Mouse (Mus musculus): ENCODE measurements at regions not wholly inside any gene's neighbourhood (a gene's known extent, or its start where the extent isn't known, plus 50 kb on each side); places are given as distances from the start of the nearest gene placed in this dataset.
A peak's percentile ranks its signal among the peaks of the same experiment; 100 is the strongest.
"Not testable (repeated sequence)": the region's sequence is repeated elsewhere in the genome, so short reads cannot be mapped to it uniquely, and the experiment has no call there.

DNA sequence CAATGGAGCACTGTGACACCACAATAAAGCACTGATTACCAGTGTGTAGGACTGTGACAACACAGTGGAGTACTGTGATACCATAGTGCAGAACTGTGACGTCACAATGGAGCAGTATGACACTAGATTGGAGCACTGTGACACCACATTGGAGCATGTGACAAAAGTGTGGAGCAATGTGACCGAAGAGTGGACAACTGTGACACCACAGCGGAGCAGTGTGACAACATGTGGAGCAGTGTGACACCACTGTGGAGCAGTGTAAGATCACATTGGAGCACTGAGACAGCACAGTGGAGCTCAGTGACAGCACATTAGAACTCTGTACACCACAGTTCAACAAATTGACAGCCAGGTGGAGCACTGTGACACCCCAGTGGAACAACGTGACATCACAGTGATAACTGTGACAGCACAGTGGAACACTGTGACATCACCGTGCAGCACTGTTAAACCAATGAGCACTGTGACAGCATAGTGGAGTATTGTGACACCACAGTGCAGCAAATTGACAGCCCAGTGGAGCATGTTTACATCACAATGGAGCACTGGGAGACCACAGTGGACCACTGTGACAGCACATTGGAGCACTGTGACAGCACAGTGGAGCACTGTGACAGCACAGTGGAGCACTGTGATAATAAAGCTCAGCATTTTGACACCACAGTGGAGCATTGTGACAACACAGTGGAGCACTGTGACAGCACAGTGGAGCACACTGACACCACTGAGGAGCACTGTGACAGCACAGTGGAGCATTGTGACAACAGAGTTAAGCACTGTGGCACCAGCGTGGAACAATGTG lies 85.8 kb upstream of the Vmn1r2 start:
- DNase-seq: peak in 1 of 2 experiments; percentile 2

DNA sequence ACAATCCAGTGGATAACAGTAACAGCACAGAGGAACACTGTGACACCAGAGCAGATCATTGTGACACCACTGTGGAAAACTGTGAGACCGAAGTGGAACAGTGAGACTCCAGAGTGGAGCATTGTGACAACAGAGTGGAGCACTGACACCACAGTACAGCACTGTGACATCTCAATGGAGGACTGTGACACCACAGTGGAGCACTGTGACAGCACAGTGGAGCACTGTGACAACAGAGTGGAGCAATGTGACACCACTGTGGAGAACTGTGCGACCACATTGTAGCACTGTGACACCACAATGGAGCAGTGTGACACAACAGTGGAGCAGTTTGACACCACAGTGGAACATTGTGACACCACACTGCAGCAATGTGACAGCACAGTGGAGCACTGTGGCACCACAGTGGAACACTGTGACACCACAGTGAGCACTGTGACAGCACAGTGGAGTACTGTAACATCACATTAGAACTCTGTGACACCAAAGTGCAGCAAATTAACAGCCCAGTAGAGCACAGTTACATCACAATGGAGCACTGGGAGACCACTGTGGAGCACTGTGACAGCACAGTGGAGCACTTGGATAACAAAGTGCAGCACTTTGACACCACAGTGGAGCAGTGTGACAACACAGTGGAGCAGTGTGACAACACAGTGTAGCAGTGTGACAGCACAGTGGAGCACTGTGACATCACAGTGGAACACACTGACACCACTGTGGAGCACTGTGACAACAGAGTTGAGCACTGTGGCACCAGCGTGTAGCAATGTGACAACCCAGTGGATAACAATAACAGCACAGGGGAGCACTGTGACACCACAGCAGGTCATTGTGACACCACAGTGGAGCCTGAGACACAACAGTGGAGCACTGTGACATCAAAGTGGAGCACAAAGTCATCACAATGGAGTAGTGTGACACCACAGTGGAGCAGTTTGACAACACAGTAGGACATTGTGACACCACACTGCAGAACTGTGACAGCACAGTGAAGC lies 84.9 kb upstream of the Vmn1r2 start:
- DNase-seq: peak in 1 of 2 experiments; percentile 1

DNA sequence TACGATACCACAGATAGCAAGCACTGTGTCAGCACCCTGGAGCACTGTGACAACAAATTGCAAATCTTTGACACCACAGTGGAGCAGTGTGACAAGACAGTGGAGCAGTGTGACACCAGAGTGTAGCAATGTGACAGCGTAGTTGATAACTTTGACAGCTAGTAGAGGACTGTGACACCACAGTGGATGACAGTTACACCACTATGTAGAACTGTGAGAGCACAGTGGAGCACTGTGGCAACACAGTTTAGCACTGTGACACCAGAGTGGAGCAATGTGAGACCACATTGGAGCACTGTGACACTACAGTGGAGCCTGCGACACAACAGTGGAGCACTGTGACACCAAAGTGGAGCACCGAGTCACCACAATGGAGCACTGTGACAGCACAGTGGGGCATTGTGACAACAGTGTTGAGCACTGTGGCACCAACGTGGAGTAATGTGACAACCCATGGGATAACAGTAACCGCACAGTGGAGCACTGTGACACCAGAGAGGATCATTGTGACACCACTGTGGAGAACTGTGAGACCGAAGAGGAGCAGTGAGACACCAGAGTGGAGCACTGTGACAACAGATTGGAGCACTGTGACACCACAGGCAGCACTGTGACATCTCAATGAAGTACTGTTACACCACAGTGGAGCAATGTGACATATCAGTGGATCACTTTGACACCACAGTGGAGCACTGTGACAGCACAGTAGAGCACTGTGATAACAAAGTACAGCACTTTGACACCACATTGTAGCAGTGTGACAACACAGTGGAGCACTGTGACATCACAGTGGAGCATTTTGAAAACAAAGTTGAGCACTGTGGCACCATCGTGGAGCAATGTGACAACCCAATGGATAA lies 83.7 kb upstream of the Vmn1r2 start:
- DNase-seq: peak in 1 of 2 experiments; percentile 3

DNA sequence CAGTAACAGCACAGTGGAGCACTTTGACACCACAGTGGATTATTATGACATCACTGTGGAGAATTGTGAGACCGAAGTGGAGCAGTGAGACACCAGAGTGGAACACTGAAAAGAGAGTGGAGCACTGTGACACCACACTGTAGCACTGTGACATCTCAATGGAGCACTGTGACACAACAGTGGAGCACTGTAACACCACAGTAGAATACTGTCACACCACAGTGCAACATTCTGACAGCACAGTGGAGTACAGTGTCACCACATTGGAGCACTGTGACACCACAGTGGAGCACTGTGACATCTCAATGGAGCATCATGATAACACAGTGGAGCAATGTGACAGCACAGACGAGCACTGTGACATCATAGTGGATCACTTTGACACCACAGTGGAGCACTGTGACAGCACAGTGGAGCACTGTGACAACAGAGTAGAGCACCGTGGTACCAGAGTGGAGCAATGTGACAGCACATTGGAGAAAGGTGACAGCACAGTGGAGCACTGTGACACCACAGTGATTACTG lies 83.0 kb upstream of the Vmn1r2 start:
- DNase-seq: no peak

DNA sequence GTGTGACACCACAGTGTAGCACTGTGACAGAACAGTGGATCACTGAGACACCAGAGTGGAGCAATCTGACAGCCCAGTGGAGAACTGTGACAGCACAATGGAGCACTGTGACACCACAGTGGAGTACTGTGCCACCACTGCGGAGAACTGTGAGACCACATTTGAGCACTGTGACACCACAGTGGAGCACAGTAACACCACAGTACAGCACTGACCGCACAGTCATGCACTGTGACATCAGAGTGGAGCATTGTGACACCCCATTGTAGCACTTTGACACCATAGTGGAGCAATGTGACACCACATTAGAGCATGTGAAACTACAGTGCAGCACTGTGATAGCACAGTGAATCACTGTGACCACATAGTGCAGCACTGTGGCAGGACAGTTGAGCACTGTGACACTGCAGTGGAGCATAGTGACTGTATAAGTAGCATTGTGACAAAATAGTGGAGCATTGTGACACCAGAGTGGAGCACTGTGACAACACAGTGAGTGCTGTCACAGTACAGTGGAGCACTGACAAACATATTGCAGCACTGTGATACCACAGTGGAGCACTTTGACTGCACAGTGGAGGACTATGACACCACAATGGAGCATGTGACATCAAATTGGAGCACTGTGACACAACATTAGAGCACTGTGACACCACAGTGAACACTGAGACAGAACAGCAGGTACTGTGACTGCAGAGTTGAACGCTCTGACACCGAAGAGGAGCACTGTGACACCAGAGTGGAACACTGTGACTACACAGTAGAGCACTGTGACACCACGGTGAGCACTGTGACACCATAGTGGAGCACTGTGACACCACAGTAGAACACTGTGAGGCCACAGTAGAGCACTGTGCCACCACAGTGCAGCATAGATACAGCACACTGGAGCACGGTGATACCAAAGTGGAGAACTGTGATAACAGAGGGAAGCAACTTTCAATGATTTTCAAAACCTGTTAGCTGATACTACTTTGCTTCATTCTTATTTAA lies 81.4 kb upstream of the Vmn1r2 start:
- DNase-seq: peak in 1 of 2 experiments; percentile 0

DNA sequence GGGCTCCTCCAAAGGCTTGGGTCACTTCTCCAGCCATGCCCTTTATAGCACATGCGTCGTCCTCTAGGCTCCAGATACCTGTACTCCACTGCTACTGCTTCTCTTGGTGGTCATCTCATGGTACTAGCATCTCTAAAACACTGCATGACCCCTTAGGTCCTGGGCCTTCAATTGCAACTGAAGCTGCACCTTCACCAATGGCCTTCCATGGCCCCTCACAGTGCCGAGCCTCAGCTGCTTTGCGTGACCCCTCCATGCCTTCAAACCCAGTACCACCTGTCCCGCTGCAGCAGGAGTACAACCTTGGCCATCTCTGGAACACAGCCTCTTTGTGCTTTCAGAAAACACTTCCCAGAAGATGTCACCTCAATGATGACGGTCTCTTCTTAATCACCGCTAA lies 79.5 kb upstream of the Vmn1r2 start:
- not testable (repeated sequence) for DNase-seq

DNA sequence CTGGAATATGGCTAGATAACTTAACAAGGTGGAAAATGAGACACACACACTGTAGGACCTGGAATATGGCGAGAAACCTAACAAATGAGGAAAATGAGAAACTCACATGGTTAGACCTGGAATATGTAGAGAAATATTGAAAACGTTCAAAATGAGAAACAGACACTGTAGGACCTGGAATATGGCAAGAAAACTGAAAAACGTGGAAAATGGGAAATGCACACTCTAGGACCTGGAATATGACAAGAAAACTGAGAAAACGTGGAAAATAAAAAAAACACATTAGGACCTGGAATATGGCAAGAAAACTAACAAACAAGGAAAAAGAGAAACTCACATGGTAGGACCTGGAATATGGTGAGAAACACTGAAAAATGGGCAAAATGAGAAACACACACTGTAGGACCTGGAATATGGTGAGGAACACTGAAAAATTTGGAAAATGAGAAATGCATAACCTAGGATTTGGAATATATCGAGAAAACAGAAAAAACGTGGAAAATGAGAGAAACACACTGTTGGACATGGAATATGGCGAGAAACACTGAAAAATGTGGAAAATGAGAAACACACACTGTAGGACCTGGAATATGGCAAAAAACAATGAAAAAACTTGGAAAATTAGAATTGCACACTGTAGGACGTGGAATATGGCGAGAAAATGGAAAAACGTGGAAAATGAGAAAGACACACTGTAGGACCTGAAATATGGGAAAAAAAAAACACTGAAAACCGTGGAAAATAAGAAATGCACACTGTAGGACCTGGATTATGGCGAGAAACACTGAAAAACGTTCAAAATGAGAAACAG lies 77.3 kb upstream of the Vmn1r2 start:
- no peak for DNase-seq

DNA sequence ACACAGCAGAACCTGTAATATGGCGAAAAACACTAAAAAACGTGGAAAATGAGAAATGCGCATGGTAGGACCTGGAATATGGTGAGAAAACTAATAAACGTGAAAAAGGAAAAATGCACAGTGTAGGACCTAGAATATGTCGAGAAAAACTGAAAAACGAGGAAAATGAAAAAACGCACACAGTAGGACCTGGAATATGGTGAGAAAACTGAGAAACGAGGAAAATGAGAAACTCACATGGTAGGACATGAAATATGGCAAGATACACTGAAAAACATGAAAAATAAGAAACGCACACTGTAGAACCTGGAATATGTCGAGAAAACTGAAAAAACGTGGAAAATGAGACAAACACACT lies 76.8 kb upstream of the Vmn1r2 start:
- no peak for DNase-seq

DNA sequence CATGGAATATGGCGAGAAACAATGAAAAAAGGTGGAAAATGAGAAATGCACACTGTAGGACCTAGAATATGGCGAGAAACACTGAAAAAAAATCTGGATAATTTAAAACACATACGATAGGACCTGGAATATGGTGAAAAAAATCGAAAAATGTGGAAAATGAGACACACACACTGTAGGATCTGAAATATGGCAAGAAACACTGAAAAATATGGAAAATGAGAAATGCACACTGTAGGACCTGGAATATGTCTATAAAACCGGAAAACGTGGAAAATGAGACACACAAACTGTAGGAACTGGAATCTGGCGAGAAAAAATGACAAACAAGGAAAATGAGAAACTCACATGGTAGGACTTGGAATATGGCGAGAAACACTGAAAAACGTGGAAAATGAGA lies 76.4 kb upstream of the Vmn1r2 start:
- DNase-seq: no peak
